Comparison of ENCODE assay signal across 8 mouse cellular contexts in the genomic region with DNA sequence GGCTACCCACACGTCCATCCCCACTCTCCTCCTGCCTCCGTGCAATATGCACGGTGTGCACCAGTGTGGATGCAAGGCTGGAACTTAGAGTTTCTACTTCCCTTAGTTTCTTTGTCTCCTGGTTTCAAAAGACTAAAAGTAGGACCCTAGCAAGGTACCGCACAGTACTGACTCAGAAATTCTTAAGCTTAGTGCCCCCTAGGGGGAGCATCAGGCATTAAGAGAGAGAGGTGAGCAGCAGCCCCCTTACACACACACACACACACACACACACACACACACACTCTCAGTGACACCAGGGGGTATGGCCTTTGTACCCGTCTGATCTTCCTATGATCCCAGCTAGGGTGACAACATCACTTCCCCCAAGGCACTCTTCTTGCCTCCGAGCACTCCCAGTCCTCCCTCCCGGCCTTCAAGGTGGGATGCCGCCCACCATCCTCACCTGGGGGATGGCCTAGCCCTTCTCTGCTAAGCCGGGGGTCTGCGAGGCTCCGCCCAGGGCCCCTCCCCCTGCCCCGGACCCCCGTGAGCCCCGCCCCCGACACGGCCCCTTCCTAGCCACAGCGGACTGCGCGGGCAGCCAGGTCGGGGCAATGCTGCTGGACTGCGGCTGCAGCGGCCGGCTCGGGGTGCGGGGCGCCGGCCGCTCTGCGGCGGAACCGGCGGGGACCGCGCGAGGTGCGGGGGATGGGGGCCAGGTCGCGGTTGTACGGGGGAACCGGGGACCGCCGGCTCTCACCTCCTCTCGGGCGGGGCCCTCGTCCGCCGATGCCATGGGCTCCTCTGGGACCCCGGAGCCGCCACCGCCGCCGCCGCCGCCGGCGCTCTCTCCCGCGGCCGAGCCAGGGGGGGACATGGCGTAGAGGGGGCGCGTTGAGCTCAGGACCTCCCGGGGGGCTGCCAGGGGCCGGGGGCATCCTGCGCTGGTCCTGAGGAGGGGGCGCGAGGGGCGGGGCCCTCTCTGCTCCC. TPM values are rescaled to one million over a fixed set of nuclear protein-coding genes. Genes with fewer than 3 reads are reported as not detected.
DNase-seq lines count a peak whose midpoint lies in the region; ATAC-seq lines count a peak whose summit lies in the region.

No protein-coding gene starts in this region.

- no peak overlapping the region for H3K27ac ChIP-seq in liver, embryonic 11.5 days (ENCODE audit: low read depth, low read length)
- H3K27ac ChIP-seq in forebrain, embryonic 14.5 days (ENCODE audit: low read depth, low read length) = peak overlapping the region; percentile 95
- peak overlapping the region; percentile 90 for H3K27ac ChIP-seq in limb, embryonic 12.5 days

- ATAC-seq in liver, embryonic 11.5 days (replicated peaks; ENCODE audit: low FRiP score) = no peak
- ATAC-seq in forebrain, embryonic 14.5 days = peak; percentile 58
- ATAC-seq in limb, embryonic 12.5 days (ENCODE audit: insufficient number of reproducible peaks, insufficient read depth, low FRiP score, low TSS enrichment, low read depth) = peak; percentile 20

- no peaks in the 10 kb centered on the region for H3K9me3 ChIP-seq in liver, embryonic 11.5 days (ENCODE audit: control insufficient read depth, low read length)
- H3K9me3 ChIP-seq in forebrain, embryonic 14.5 days (replicated peaks; ENCODE audit: control insufficient read depth, low read length) = no peaks in the 10 kb centered on the region
- no peaks in the 10 kb centered on the region for H3K9me3 ChIP-seq in limb, embryonic 12.5 days

- H3K4me2 ChIP-seq in liver, embryonic 11.5 days = peak overlapping the region; percentile 92
- H3K4me2 ChIP-seq in forebrain, embryonic 14.5 days (ENCODE audit: low read length) = peak overlapping the region; percentile 63
- H3K4me2 ChIP-seq in limb, embryonic 12.5 days = peak overlapping the region; percentile 71

- H3K36me3 ChIP-seq in liver, embryonic 11.5 days (ENCODE audit: control insufficient read depth, insufficient read depth, low read length) = no peaks in the 10 kb centered on the region
- H3K36me3 ChIP-seq in forebrain, embryonic 14.5 days (ENCODE audit: control insufficient read depth, insufficient read depth, low read length) = peaks cover 33% of the 10 kb centered on the region
- H3K36me3 ChIP-seq in limb, embryonic 12.5 days = peaks cover 25% of the 10 kb centered on the region

- H3K27me3 ChIP-seq in liver, embryonic 11.5 days (replicated peaks; ENCODE audit: control insufficient read depth, insufficient read depth, low read length) = peaks cover 80% of the 10 kb centered on the region
- H3K27me3 ChIP-seq in forebrain, embryonic 14.5 days (replicated peaks; ENCODE audit: control insufficient read depth, insufficient read depth, low read length) = peaks cover 27% of the 10 kb centered on the region
- peaks cover 59% of the 10 kb centered on the region for H3K27me3 ChIP-seq in limb, embryonic 12.5 days

- H3K4me1 ChIP-seq in liver, embryonic 11.5 days (replicated peaks; ENCODE audit: control insufficient read depth, insufficient read depth, low read length) = peaks cover 22% of the 10 kb centered on the region
- H3K4me1 ChIP-seq in forebrain, embryonic 14.5 days (ENCODE audit: control insufficient read depth, insufficient read depth, low read length) = peaks cover 29% of the 10 kb centered on the region
- H3K4me1 ChIP-seq in limb, embryonic 12.5 days (replicated peaks) = peaks cover 40% of the 10 kb centered on the region

- no peak for DNase-seq in liver, embryonic 11.5 days (ENCODE audit: low spot score)
- DNase-seq in liver = no peak
- peak; percentile 82 for DNase-seq in cerebellum, adult 11-12 months
- DNase-seq in forebrain, embryonic 14.5 days (ENCODE audit: low spot score) = peak; percentile 84
- DNase-seq in retina, postnatal 1 day = peak; percentile 80
- DNase-seq in ovary, postnatal 10 days (ENCODE audit: low spot score) = no peak
- DNase-seq in lung, postnatal 4 days = no peak

- WGBS in liver, embryonic 11.5 days = 3% methylated on average over 53 of the region's 68 CpGs
- 3% methylated on average over 42 of the region's 68 CpGs for WGBS in forebrain, embryonic 14.5 days
- 5% methylated on average over 61 of the region's 68 CpGs for WGBS in limb, embryonic 12.5 days

- H3K9ac ChIP-seq in liver, embryonic 11.5 days (ENCODE audit: low read depth, low read length) = peak overlapping the region; percentile 57
- peak overlapping the region; percentile 98 for H3K9ac ChIP-seq in forebrain, embryonic 14.5 days (ENCODE audit: low read length)
- H3K9ac ChIP-seq in limb, embryonic 12.5 days (replicated peaks) = peak overlapping the region; percentile 94

- H3K4me3 ChIP-seq in liver, embryonic 11.5 days (ENCODE audit: low read depth, low read length) = peak overlapping the region; percentile 65
- peak overlapping the region; percentile 88 for H3K4me3 ChIP-seq in forebrain, embryonic 14.5 days (ENCODE audit: low read depth, low read length)
- H3K4me3 ChIP-seq in limb, embryonic 12.5 days (replicated peaks) = peak overlapping the region; percentile 85

RNA-seq across cellular contexts. Expression of a gene that starts 0.7 kb away (rescaled TPM):
- 1.2 and 1.4 TPM in 2 replicates for polyA plus RNA-seq in liver, embryonic 11.5 days (2014; fragmentation: Nextera tagmentation; extraction: Ambion mirVana)
- polyA plus RNA-seq in forebrain, embryonic 14.5 days (2014; fragmentation: Nextera tagmentation; extraction: Ambion mirVana) = 19.2 and 21.2 TPM in 2 replicates
- polyA plus RNA-seq in limb, embryonic 12.5 days (2016; fragmentation: Nextera tagmentation; extraction: Ambion mirVana) = 7.7 and 9.7 TPM in 2 replicates

RNA-seq across cellular contexts. Expression of a gene that starts 6.7 kb away (rescaled TPM):
- 2.5 and 3.0 TPM in 2 replicates for polyA plus RNA-seq in liver, embryonic 11.5 days (2014; fragmentation: Nextera tagmentation; extraction: Ambion mirVana)
- polyA plus RNA-seq in forebrain, embryonic 14.5 days (2014; fragmentation: Nextera tagmentation; extraction: Ambion mirVana) = 3.3 and 4.1 TPM in 2 replicates
- polyA plus RNA-seq in limb, embryonic 12.5 days (2016; fragmentation: Nextera tagmentation; extraction: Ambion mirVana) = 6.5 and 6.6 TPM in 2 replicates

RNA-seq across cellular contexts. Expression of a gene that starts 14.8 kb away (rescaled TPM):
- 110 and 116 TPM in 2 replicates for polyA plus RNA-seq in liver, embryonic 11.5 days (2014; fragmentation: Nextera tagmentation; extraction: Ambion mirVana)
- 99.4 and 102 TPM in 2 replicates for polyA plus RNA-seq in forebrain, embryonic 14.5 days (2014; fragmentation: Nextera tagmentation; extraction: Ambion mirVana)
- polyA plus RNA-seq in limb, embryonic 12.5 days (2016; fragmentation: Nextera tagmentation; extraction: Ambion mirVana) = 96.9 and 106 TPM in 2 replicates

RNA-seq across cellular contexts. Expression of a gene that starts 24.2 kb away (rescaled TPM):
- polyA plus RNA-seq in liver, embryonic 11.5 days (2014; fragmentation: Nextera tagmentation; extraction: Ambion mirVana) = 1,837 and 1,887 TPM in 2 replicates
- 1,462 and 1,472 TPM in 2 replicates for polyA plus RNA-seq in forebrain, embryonic 14.5 days (2014; fragmentation: Nextera tagmentation; extraction: Ambion mirVana)
- polyA plus RNA-seq in limb, embryonic 12.5 days (2016; fragmentation: Nextera tagmentation; extraction: Ambion mirVana) = 1,474 and 1,563 TPM in 2 replicates

RNA-seq across cellular contexts. Expression of a gene that starts 25.6 kb away (rescaled TPM):
- 0.14 and 0.23 TPM in 2 replicates for polyA plus RNA-seq in liver, embryonic 11.5 days (2014; fragmentation: Nextera tagmentation; extraction: Ambion mirVana)
- 5.7 and 8.5 TPM in 2 replicates for polyA plus RNA-seq in forebrain, embryonic 14.5 days (2014; fragmentation: Nextera tagmentation; extraction: Ambion mirVana)
- 0.91 and 1.3 TPM in 2 replicates for polyA plus RNA-seq in limb, embryonic 12.5 days (2016; fragmentation: Nextera tagmentation; extraction: Ambion mirVana)

Comparison
In these comparisons a context has a peak if more than half of its experiments do, and no peak if none do; other contexts are left out.
1. DNase-seq: peak in cerebellum, adult 11-12 months (single experiment), forebrain, embryonic 14.5 days (single experiment) and retina, postnatal 1 day (single experiment); none in liver, embryonic 11.5 days (single experiment), liver (single experiment), ovary, postnatal 10 days (single experiment) and lung, postnatal 4 days (0 of 2).
2. Peak in every context shown above with its lines, with median percentiles within 50 percentile points of each other: H3K4me2 ChIP-seq, H3K4me3 ChIP-seq and H3K9ac ChIP-seq.